Mouse (Mus musculus) lung, postnatal 0 days (tissue): ENCODE measurements around the gene Dek. TPM values are rescaled to one million over a fixed set of nuclear protein-coding genes. Genes with fewer than 3 reads are reported as not detected.

Source experiments
- ATAC-seq: fragments of 200-750 bp; cut with Nextera tagmentation; 2 replicates; pipeline ENCODE4 v1.8.0; 2017; ENCODE audit warnings: moderate library complexity
- DNase-seq: peaks from one replicate; pipeline ENCODE4 v3.0.0-alpha.2; 2016; ENCODE audit warnings: low spot score
- H3K27ac ChIP-seq: fragments of 300-500 bp; sonication (generic); 2 replicates; pipeline ENCODE4 v1.5.1; 2014; ENCODE audit warnings: antibody characterized with exemption, mild to moderate bottlenecking, low read length, mixed read lengths
- H3K27me3 ChIP-seq: fragments of 300-500 bp; sonication (generic); replicated peaks from 2 replicates; pipeline ENCODE4 v1.6.1; 2014; ENCODE audit warnings: low read length, mixed read lengths; ENCODE audit not compliant: insufficient read depth
- H3K36me3 ChIP-seq: fragments of 300-500 bp; sonication (generic); 2 replicates; pipeline ENCODE4 v1.6.1; 2014; ENCODE audit warnings: low read length, mixed read lengths; ENCODE audit not compliant: insufficient read depth
- H3K4me1 ChIP-seq: fragments of 300-500 bp; sonication (generic); 2 replicates; pipeline ENCODE4 v1.6.1; 2014; ENCODE audit warnings: antibody characterized with exemption, low read depth, low read length, mixed read lengths; ENCODE audit not compliant: insufficient read depth
- H3K4me2 ChIP-seq: fragments of 300-500 bp; sonication (generic); replicated peaks from 2 replicates; pipeline ENCODE4 v1.6.1; 2014; ENCODE audit warnings: low read depth, mild to moderate bottlenecking, low read length, moderate library complexity, mixed read lengths
- H3K4me3 ChIP-seq: fragments of 300-500 bp; sonication (generic); 2 replicates; pipeline ENCODE4 v1.5.1; 2014; ENCODE audit warnings: low read depth, low read length
- H3K9ac ChIP-seq: fragments of 300-500 bp; sonication (generic); replicated peaks from 2 replicates; pipeline ENCODE4 v1.6.1; 2014; ENCODE audit warnings: low read depth, mild to moderate bottlenecking
- H3K9me3 ChIP-seq: fragments of 300-500 bp; sonication (generic); 2 replicates; pipeline ENCODE4 v1.6.1; 2016; ENCODE audit warnings: low read length, mixed read lengths
- CTCF ChIP-seq: IDR thresholded peaks from 2 replicates; pipeline ENCODE4 v1.5.1; 2016; ENCODE audit warnings: antibody characterized with exemption, mild to moderate bottlenecking
- EP300 ChIP-seq: IDR thresholded peaks from 2 replicates; pipeline ENCODE4 v1.6.1; 2016; ENCODE audit warnings: antibody characterized with exemption, mild to moderate bottlenecking, control low read depth
- WGBS: fragments of 180-500 bp; shearing (Covaris S2); extraction: QIAGEN DNeasy Blood & Tissue Kit; methylation state at CpG from one replicate; pipeline ENCODE4 v1.1.7; 2014; 5-methylcytosine and 5-hydroxymethylcytosine counted together
- polyA plus RNA-seq: library from polyadenylated mRNA; unstranded; fragments of >200 nt; fragmentation: Nextera tagmentation; extraction: Ambion mirVana; gene quantifications from 2 replicates; pipeline ENCODE4 v1.2.1, GENCODE M21; 2015

Dek gene
- polyA plus RNA-seq, 1 experiment from 2014 or later: 113 TPM

DNA sequence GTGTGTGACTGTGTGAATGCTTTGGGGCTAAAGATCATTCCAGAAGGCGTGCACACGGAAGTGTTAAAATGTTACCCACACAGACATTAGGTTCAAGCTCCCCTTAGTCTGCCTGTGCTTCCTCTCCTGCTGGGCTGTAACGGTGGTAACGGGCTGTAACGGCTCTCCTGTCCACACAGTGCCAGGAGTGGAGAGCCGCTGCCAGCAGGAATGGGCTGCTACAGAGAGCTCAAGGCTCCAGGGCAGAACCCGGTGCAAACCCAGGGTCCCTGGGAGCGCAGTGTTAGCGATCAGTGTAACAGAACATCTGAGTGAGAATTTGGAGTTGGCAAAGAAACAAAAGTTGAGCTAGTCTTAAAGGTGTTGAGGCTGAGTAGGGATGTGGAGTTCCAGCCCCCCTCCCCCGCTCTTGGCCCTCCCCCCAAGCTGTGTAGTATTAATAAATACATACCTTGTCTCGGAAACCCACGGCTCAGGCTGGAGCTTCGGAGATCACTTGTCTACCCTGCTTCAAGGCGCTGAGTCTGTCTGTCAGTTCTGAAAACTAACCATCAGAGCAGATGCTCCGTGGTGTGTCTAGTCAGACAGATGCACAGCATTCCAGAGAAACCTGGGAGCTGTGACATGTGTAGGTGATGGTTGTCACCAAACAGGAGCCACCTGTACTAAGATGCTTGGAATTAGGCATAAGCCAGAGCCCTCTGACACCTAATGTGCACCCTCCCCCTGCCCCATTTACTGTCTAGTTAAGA is 35.5 kb downstream of the Dek start:
- Histone ChIP-seq H3K27me3 (no peaks in the 10 kb centered on the region), H3K4me1 (no peaks in the 10 kb centered on the region), H3K4me3 (no peak overlapping the region), H3K36me3 (peaks cover 17% of the 10 kb centered on the region; the same call in 1 of the 2 replicates), H3K9ac (no peak overlapping the region), H3K9me3 (no peaks in the 10 kb centered on the region), H3K27ac (no peak overlapping the region), H3K4me2 (no peak overlapping the region)
- WGBS: 72% methylated on average over 15 of the region's 15 CpGs
- TF ChIP-seq CTCF: no peak
- no peak for TF ChIP-seq EP300
- ATAC-seq: no peak
- DNase-seq: no peak

DNA sequence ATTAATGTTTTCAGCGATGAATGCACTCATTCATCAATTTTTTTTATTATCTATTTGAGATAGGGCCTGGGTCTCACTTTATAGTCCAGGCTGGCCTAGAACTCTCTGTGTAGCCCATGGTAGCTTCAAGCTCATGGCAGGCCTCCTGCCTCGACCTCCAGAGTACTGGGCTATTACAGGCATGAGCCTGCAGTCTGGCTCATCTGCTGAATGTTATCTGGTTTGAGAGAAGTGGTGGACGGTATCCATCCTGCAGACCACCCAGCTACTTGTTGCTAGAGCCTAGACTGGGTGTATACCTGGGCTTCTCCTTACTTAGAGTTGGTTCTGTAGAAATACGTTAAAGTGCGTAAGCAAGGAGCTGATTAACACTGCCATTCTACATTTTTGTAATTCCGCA is 39.0 kb downstream of the Dek start:
- Histone ChIP-seq H3K27ac (no peak overlapping the region), H3K4me2 (no peak overlapping the region), H3K9me3 (no peaks in the 10 kb centered on the region), H3K4me3 (no peak overlapping the region), H3K27me3 (no peaks in the 10 kb centered on the region), H3K4me1 (no peaks in the 10 kb centered on the region), H3K36me3 (peaks cover 7% of the 10 kb centered on the region; the same call in 1 of the 2 replicates), H3K9ac (no peak overlapping the region)
- TF ChIP-seq CTCF: no peak
- TF ChIP-seq EP300: no peak
- DNase-seq: no peak
- 88% methylated on average over 6 of the region's 6 CpGs for WGBS
- no peak for ATAC-seq

DNA sequence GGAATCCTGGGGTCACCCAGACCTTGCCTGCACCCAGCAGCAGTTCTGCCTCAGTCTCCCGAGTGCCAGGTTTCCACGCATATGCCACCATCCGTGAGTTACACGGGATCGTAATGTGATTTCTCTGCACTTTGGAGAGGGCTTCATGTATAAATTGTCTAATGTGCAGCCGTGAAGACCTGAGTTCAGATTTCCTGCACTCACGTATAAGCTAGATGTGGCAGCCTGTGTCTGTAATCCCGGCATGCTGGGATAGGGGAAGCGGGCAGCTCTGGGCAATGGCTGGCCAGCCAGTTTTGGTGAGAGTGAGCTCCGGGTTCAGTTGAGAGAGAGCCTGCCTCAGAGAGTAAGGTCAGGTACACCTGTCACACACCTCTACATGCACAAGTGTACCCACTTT is 39.5 kb downstream of the Dek start:
- no peak overlapping the region for H3K27ac ChIP-seq

DNA sequence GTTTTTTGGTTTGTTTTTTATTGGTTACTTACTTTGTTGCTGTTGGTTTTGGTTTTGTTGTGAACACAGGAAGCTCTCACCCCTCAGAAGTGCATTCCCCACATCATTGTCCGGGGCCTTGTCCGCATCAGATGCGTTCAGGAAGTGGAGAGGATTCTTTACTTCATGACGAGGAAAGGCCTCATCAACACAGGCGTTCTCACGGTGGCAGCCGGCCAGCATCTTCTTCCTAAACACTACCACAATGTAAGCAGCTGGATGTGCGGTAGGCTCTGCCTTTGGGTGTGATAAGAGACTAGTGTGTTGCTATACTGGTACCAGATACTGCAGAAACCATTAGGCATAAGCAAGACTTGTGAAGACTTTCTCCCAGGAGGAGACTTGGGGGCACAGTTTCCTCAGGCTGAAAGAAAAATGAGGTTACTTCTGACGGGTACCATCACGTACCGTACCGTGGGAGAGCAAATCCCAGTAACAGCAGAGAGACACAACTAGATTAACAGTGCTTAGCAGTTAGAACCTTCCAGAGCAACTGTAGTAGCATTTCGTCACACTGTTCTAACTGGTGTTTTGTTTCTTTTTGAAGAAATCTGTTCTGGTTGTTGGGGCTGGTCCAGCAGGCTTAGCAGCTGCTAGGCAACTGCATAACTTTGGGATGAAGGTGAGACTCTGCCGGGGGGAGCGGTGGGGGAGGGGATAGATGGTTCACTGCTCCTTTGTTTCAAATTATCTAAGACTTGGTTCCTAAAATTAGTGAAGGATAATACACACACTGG is 41.8 kb downstream of the Dek start:
- Histone ChIP-seq H3K4me2 (no peak overlapping the region), H3K9ac (no peak overlapping the region), H3K4me3 (no peak overlapping the region), H3K27me3 (no peaks in the 10 kb centered on the region), H3K9me3 (no peaks in the 10 kb centered on the region), H3K36me3 (peaks cover 15% of the 10 kb centered on the region; the same call in 1 of the 2 replicates), H3K27ac (0 out of 2 replicates have a peak overlapping the region, but pooled peaks have one; percentile 26), H3K4me1 (no peaks in the 10 kb centered on the region)
- ATAC-seq: peak; percentile 75
- TF ChIP-seq EP300 (no peak), CTCF (no peak)
- peak; percentile 63 for DNase-seq
- WGBS: 49% methylated on average over 15 of the region's 15 CpGs

More for the DNA sequence above, 39.5 kb downstream of the Dek start:
- no peak overlapping the region for H3K9ac ChIP-seq
- H3K4me2 ChIP-seq: no peak overlapping the region
- no peak overlapping the region for H3K4me3 ChIP-seq
- no peaks in the 10 kb centered on the region for H3K9me3 ChIP-seq
- ATAC-seq (no peak), DNase-seq (no peak)
- H3K4me1 ChIP-seq: no peaks in the 10 kb centered on the region
- no peaks in the 10 kb centered on the region for H3K27me3 ChIP-seq
- WGBS: 95% methylated on average over 10 of the region's 10 CpGs
- H3K36me3 ChIP-seq: peaks cover 7% of the 10 kb centered on the region; the same call in 1 of the 2 replicates
- TF ChIP-seq EP300: no peak

DNA sequence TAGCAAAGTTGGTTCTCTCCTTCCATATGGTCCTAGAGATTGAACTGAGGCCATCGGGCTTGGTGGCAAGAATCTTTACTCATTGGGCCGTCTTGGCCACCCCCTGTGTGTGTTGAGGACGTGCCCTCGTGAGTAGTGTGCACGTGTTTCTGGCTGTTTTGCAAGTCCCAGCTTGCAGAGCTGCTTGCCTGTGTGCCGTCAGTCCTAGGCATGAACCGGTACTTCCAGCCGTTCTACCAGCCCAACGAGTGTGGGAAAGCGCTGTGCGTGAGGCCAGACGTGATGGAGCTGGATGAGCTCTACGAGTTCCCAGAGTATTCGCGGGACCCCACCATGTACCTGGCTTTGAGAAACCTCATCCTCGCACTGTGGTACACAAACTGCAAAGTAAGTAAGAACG is 43.2 kb downstream of the Dek start:
- Histone ChIP-seq H3K4me3 (no peak overlapping the region), H3K27me3 (no peaks in the 10 kb centered on the region), H3K4me2 (no peak overlapping the region), H3K9ac (no peak overlapping the region), H3K36me3 (peaks cover 15% of the 10 kb centered on the region; the same call in 1 of the 2 replicates), H3K9me3 (no peaks in the 10 kb centered on the region), H3K27ac (no peak overlapping the region), H3K4me1 (no peaks in the 10 kb centered on the region)
- ATAC-seq (no peak), DNase-seq (no peak)
- WGBS: 94% methylated on average over 17 of the region's 17 CpGs
- TF ChIP-seq CTCF (no peak), EP300 (no peak)

DNA sequence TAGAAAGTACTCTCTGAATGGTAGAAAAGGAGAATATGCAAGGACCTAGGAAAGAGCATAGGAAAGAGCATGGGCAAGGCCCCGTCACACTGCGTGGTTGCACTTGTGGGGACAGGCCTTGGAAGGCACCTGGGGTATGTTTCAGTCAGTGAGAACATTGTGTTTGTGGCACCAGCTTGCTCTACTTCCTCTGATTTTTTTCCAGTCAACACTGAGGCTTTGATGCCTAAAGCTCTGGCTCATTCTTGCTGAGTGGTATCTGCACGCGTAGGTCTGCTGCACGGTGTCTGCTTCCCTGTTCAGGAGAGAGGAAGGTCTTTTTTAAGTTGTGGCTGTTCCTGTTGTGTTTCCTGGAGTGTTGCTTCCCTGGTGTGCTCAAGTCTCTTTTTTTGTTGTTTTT is 49.2 kb downstream of the Dek start:
- ATAC-seq: no peak
- no peak for TF ChIP-seq CTCF
- no peak for TF ChIP-seq EP300
- H3K4me3 ChIP-seq: no peak overlapping the region

More for the DNA sequence above, 49.2 kb downstream of the Dek start:
- DNase-seq: no peak
- H3K27me3 ChIP-seq: no peaks in the 10 kb centered on the region
- no peaks in the 10 kb centered on the region for H3K4me1 ChIP-seq
- no peak overlapping the region for H3K27ac ChIP-seq
- no peak overlapping the region for H3K4me2 ChIP-seq
- no peaks in the 10 kb centered on the region for H3K9me3 ChIP-seq
- peaks cover 19% of the 10 kb centered on the region; the same call in 1 of the 2 replicates for H3K36me3 ChIP-seq
- WGBS: 86% methylated on average over 5 of the region's 5 CpGs
- no peak overlapping the region for H3K9ac ChIP-seq
